Mouse (Mus musculus): Measurements from ENCODE around the gene Adipoq. TPM values are rescaled to one million over a fixed set of nuclear protein-coding genes. Genes with fewer than 3 reads are reported as not detected.
"Not testable (repeated sequence)": the region's sequence is repeated elsewhere in the genome, so short reads cannot be mapped to it uniquely, and the experiment has no call there.

The Adipoq gene
- not detected in 2 replicates for polyA plus RNA-seq (2014; fragmentation: Nextera tagmentation; extraction: Ambion mirVana)

GRCm38 (mm10) chr16:23146280-23146679, at the start of gene Adipoq:
Gene Adipoq (plus strand): TSS chr16:23146536.
- Histone ChIP-seq H3K9me3 (ENCODE audit: control insufficient read depth, low read length) (no peaks in the 10 kb centered on the region), H3K4me2 (ENCODE audit: low read depth, low read length) (no peak within 1 kb of the TSS), H3K4me1 (ENCODE audit: control insufficient read depth, insufficient read depth, low read length) (no peaks in the 10 kb centered on the region), H3K27me3 (ENCODE audit: control insufficient read depth, insufficient read depth, low read length) (no peaks in the 10 kb centered on the region), H3K36me3 (ENCODE audit: control insufficient read depth, insufficient read depth, low read length) (no peaks in the 10 kb centered on the region), H3K4me3 (ENCODE audit: low read depth, low read length) (no peak within 1 kb of the TSS), H3K27ac (ENCODE audit: low read depth, low read length) (no peak within 1 kb of the TSS), H3K9ac (replicated peaks; ENCODE audit: low read depth, low read length) (no peak within 1 kb of the TSS)
- ATAC-seq (ENCODE audit: low read depth) = no peak
- WGBS = 90% methylated on average over 3 of the region's 3 CpGs

- H3K4me3 ChIP-seq (ENCODE audit: low read depth, low read length); H3K27me3 ChIP-seq (ENCODE audit: control insufficient read depth, insufficient read depth, low read length); H3K9ac ChIP-seq (replicated peaks; ENCODE audit: low read depth, low read length); H3K4me2 ChIP-seq (ENCODE audit: low read depth, low read length); H3K27ac ChIP-seq (ENCODE audit: low read depth, low read length); H3K36me3 ChIP-seq (ENCODE audit: control insufficient read depth, insufficient read depth, low read length); H3K9me3 ChIP-seq (ENCODE audit: control insufficient read depth, low read length); H3K4me1 ChIP-seq (ENCODE audit: control insufficient read depth, insufficient read depth, low read length): not testable (repeated sequence)
- ATAC-seq (ENCODE audit: low read depth) = 0 out of 2 replicates have a peak, but pooled peaks have one; percentile 26
- 87% methylated on average over 1 of the region's 1 CpGs for WGBS
Measured at GRCm38 (mm10) chr16:23096886-23097285, 49.5 kb upstream of the Adipoq start.

DNA sequence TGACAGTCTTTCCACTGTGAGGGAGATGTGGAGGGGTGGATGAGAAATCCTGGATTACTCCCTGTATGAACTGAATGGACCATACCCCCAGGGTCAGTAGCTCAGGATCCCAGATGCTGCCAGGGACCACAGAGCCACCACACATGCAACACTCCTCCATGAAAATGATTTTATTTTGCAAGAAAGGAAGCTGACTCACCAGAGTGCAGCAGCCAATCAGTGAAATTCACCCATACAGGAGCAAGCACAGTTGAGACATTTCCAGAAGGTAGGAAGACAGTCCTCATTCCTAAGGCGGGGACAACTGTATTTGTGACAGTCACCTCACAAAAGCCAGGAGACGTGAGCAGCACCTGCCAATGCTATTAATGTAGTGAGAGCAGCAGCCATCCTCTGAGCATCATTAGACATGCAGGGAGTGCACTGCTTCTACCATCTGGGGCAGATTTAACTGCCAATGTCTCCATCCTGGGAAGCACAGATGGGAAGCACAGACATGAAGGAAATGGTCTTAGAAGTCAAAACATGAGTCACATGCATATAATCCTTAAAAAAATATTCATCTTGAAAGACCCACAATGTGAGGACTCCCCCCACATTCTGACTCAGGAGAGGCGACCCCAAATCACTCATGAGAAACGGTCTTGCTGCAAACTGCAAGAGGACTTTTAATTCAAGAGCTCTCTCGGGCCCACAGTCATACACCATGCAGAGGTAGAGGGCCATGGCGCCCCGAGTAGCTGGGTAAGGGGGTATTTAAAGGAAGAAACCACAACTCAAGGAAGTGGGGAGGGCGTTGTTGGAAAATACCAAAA, 48.8 kb upstream of the Adipoq start:
- not testable (repeated sequence) for H3K36me3 ChIP-seq (ENCODE audit: control insufficient read depth, insufficient read depth, low read length); H3K9me3 ChIP-seq (ENCODE audit: control insufficient read depth, low read length); ATAC-seq (ENCODE audit: low read depth); H3K27me3 ChIP-seq (ENCODE audit: control insufficient read depth, insufficient read depth, low read length); H3K27ac ChIP-seq (ENCODE audit: low read depth, low read length); H3K4me2 ChIP-seq (ENCODE audit: low read depth, low read length); H3K4me3 ChIP-seq (ENCODE audit: low read depth, low read length); H3K4me1 ChIP-seq (ENCODE audit: control insufficient read depth, insufficient read depth, low read length); H3K9ac ChIP-seq (replicated peaks; ENCODE audit: low read depth, low read length)
- WGBS = 79% methylated on average over 8 of the region's 8 CpGs

DNA sequence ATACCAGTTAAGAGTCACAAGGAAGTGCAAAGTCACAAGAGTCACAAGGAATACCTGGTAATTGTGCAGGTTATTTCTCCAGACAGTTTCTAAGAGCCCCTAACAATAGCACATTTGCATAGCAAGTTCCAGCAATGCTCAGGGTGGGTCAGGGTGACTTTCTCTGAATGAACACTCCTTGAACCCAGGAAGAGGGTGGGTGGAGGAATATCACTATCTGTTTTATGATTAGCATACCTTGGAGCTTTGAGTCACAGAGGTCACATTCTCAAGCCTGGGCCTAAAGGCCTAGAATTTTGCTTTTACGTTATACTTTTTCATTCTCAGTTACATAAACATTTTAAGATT, 48.3 kb upstream of the Adipoq start:
- not testable (repeated sequence) for H3K27ac ChIP-seq (ENCODE audit: low read depth, low read length); H3K36me3 ChIP-seq (ENCODE audit: control insufficient read depth, insufficient read depth, low read length); H3K9me3 ChIP-seq (ENCODE audit: control insufficient read depth, low read length); H3K27me3 ChIP-seq (ENCODE audit: control insufficient read depth, insufficient read depth, low read length); H3K4me3 ChIP-seq (ENCODE audit: low read depth, low read length); H3K9ac ChIP-seq (replicated peaks; ENCODE audit: low read depth, low read length); ATAC-seq (ENCODE audit: low read depth); H3K4me1 ChIP-seq (ENCODE audit: control insufficient read depth, insufficient read depth, low read length); H3K4me2 ChIP-seq (ENCODE audit: low read depth, low read length)
- 100% methylated on average over 1 of the region's 1 CpGs for WGBS

- ATAC-seq (ENCODE audit: low read depth) = no peak
- H3K27me3 ChIP-seq (ENCODE audit: control insufficient read depth, insufficient read depth, low read length) = no peaks in the 10 kb centered on the region
- WGBS = 3% methylated on average over 12 of the region's 12 CpGs
Measured at GRCm38 (mm10) chr16:23099632-23100031, 46.7 kb upstream of the Adipoq start.

GRCm38 (mm10) chr16:23100099-23100575, 46.2 kb upstream of the Adipoq start:
- WGBS = 4% methylated on average over 9 of the region's 9 CpGs
- Histone ChIP-seq H3K36me3 (ENCODE audit: control insufficient read depth, insufficient read depth, low read length) (no peaks in the 10 kb centered on the region), H3K4me1 (ENCODE audit: control insufficient read depth, insufficient read depth, low read length) (no peaks in the 10 kb centered on the region), H3K27ac (ENCODE audit: low read depth, low read length) (no peak overlapping the region), H3K9ac (replicated peaks; ENCODE audit: low read depth, low read length) (peak overlapping the region; percentile 17; the same call in 1 of the 2 replicates), H3K4me2 (ENCODE audit: low read depth, low read length) (peak overlapping the region; percentile 50), H3K27me3 (ENCODE audit: control insufficient read depth, insufficient read depth, low read length) (no peaks in the 10 kb centered on the region), H3K4me3 (ENCODE audit: low read depth, low read length) (peak overlapping the region; percentile 2), H3K9me3 (ENCODE audit: control insufficient read depth, low read length) (no peaks in the 10 kb centered on the region)
- ATAC-seq (ENCODE audit: low read depth) = peak; percentile 75

More at GRCm38 (mm10) chr16:23099632-23100031, 46.7 kb upstream of the Adipoq start:
- H3K27ac ChIP-seq (ENCODE audit: low read depth, low read length) = no peak overlapping the region
- H3K9ac ChIP-seq (replicated peaks; ENCODE audit: low read depth, low read length) = peak overlapping the region; percentile 17; the same call in 1 of the 2 replicates
- H3K4me1 ChIP-seq (ENCODE audit: control insufficient read depth, insufficient read depth, low read length) = no peaks in the 10 kb centered on the region
- H3K4me2 ChIP-seq (ENCODE audit: low read depth, low read length) = peak overlapping the region; percentile 50
- H3K9me3 ChIP-seq (ENCODE audit: control insufficient read depth, low read length) = no peaks in the 10 kb centered on the region
- peak overlapping the region; percentile 2 for H3K4me3 ChIP-seq (ENCODE audit: low read depth, low read length)
- H3K36me3 ChIP-seq (ENCODE audit: control insufficient read depth, insufficient read depth, low read length) = no peaks in the 10 kb centered on the region

GRCm38 (mm10) chr16:23100613-23101012, 45.7 kb upstream of the Adipoq start:
- peak overlapping the region; percentile 50 for H3K4me2 ChIP-seq (ENCODE audit: low read depth, low read length)
- ATAC-seq (ENCODE audit: low read depth) = no peak
- no peak overlapping the region for H3K4me3 ChIP-seq (ENCODE audit: low read depth, low read length)

DNA sequence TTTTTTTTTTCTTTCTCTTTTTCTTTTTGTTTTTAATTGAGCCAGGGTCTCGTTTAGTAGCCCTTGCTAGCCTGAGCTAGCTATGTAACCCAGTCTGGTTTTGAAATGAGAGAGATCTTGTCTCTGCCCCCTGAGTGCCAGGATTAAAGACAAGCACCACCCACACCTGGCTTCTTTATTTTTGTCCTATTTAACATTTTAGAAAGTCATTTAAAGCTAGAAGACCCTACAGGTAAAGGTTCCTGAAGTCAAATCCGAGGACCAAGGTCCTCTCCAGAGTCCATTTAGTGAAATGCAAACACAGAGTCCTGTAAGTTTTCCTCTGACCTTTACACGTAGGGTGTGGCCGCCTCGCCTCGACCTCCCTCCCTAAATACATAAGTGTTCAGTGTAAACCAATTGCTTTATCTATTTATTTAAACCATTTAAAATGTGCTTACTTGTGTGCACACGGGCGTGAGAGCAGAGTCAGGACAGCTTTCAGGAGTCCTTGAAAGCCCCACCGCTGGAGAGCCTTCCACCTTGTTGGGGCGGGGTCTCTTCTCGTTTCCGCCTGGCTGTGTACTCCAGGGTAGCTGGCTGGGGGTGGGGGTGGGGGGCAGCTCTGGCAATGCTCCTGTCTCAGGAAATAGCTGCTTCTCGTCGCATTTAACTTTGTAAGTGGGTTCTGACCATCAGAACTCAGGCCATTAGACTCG, 43.8 kb upstream of the Adipoq start:
- H3K27me3 ChIP-seq (ENCODE audit: control insufficient read depth, insufficient read depth, low read length) = no peaks in the 10 kb centered on the region
- H3K9ac ChIP-seq (replicated peaks; ENCODE audit: low read depth, low read length) = 0 out of 2 replicates have a peak overlapping the region, but pooled peaks have one; percentile 7
- no peak for ATAC-seq (ENCODE audit: low read depth)
- peak overlapping the region; percentile 33; the same call in 1 of the 2 replicates for H3K4me2 ChIP-seq (ENCODE audit: low read depth, low read length)
- no peaks in the 10 kb centered on the region for H3K36me3 ChIP-seq (ENCODE audit: control insufficient read depth, insufficient read depth, low read length)
- no peak overlapping the region for H3K27ac ChIP-seq (ENCODE audit: low read depth, low read length)
- 16% methylated on average over 15 of the region's 15 CpGs for WGBS
- H3K9me3 ChIP-seq (ENCODE audit: control insufficient read depth, low read length) = no peaks in the 10 kb centered on the region
- no peaks in the 10 kb centered on the region for H3K4me1 ChIP-seq (ENCODE audit: control insufficient read depth, insufficient read depth, low read length)
- H3K4me3 ChIP-seq (ENCODE audit: low read depth, low read length) = no peak overlapping the region

More at GRCm38 (mm10) chr16:23100613-23101012, 45.7 kb upstream of the Adipoq start:
- H3K9me3 ChIP-seq (ENCODE audit: control insufficient read depth, low read length) = no peaks in the 10 kb centered on the region
- H3K27me3 ChIP-seq (ENCODE audit: control insufficient read depth, insufficient read depth, low read length) = no peaks in the 10 kb centered on the region
- H3K36me3 ChIP-seq (ENCODE audit: control insufficient read depth, insufficient read depth, low read length) = no peaks in the 10 kb centered on the region
- 17% methylated on average over 10 of the region's 10 CpGs for WGBS
- no peaks in the 10 kb centered on the region for H3K4me1 ChIP-seq (ENCODE audit: control insufficient read depth, insufficient read depth, low read length)
- no peak overlapping the region for H3K9ac ChIP-seq (replicated peaks; ENCODE audit: low read depth, low read length)
- H3K27ac ChIP-seq (ENCODE audit: low read depth, low read length) = no peak overlapping the region
